Mouse (Mus musculus): ENCODE measurements around the gene Gdnf.

Gene Gdnf

DNA sequence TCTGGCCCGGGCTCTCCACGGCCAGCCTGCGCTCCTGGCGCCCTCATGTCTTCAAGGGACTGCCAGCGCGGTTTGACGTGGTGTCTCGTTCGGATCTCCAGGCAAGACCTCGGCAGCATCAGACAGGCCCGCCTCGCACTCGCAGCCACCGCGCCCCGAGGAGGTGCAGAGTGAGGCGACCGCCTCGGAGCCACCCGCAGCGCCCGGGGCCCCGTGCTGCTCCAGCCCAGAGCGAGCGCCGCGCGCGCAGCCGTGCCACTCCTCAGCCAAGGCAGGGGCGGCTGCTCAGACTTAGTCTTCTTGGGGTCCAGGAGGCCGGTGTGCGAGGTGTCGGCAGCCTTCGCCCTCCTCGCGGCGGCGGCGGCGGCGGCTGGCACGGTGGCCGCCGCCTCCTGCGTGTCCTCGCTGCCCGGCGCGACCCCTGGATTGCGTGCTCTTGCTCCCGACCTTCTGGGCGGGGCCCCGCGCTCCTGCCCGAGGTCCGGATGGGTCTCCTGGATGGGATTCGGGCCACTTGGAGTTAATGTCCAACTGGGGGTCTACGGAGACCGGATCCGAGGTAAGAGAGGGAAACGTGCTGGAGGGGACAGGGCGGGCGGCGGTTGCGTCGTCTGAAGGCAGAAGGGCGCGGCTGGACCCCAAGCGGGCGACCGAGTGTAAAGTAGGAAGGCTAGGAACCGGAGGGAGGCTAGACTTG, at the start of gene Gdnf:
Gene Gdnf, plus strand, starts transcription at position 291 of the 697 bp plus-strand sequence.
- in situ Hi-C loops (cut with MboI, MseI), result no loop called here

DNA sequence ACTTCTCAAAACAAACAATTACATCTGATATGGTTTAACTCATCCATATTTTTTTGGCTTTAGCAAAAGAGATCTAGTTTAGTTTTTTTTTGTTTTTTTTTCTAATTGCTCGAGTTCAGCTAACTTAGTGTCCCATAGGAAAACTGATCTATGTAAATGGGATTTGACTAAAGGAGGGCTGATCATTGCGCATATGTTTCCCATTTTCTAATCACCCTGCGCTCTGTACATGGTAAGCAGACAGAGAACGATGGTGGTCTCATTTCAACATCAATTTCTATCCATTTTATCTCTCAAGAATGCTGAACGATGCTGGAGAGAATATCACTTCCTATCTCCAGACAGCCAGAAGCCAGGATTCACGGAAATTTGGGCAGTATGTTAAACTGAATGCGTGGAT, 43.5 kb upstream of the Gdnf start:
- in situ Hi-C loops (cut with MboI, MseI), result no loop called here

DNA sequence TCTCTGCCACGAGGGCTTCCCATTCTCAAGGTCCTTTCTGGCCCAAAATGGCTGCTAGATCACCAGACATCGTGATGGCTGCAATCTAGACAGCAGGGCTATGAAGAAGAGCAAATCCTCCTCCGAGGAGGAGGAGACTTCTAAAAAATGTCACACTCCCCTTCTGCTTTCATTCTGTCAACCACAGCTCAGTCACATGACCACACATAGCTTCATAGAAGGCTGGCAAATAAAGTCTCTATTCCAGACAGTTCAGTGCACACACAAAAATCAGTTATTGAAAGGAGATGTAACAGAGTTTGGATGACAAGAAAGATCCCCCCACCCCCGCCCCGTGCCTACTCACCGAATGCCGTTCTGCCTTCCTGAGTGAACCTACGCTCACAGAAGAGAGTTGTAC, 37.7 kb upstream of the Gdnf start:
- in situ Hi-C loops (cut with MboI, MseI), result no loop called here

DNA sequence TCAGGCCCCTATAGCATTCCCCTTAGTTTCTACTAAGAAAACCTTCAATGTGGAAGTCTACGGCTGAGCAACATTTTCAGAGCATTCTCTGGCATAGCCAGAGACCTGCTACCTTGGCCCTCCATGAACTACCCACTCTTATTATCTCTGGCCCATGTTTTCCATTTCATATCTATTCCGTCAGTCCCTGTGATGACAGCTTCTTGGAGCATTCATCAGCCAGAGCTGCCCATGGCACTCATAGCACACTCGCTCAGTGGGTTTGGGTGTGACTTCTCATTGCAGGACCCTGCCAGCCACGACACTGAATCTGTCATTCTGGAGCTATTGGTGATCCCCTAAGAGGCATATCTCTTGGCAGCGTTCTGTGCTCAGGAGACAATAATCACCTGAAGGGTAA, 29.1 kb upstream of the Gdnf start:
- in situ Hi-C loops (cut with MboI, MseI), result no loop called here

DNA sequence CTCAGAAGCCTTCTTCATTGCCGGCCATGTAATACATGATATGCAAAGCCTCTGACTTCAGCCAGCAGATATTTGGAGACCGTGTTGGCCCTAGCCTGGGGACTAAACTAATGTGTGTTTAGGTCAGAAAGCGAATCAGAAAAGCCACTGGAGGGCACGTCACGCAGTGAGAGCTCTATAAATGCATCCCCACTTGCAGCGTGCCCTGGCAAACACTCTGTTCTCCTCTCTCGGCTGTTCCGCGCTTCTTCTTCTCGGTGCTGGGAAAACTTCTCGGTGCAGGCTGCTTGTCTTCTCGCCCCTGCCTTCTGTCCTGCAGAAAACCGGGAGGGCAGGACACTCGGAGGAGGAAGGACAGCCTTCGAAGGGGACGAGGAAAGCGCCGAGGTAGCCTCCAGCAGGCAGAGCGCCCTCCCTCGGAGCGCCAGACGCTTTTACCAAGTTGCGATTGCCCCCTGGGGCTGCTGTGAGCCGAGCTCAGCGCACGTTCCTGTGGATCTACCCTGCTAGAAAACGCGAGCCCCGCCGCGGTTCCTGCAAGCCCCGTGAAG, 730 bp upstream of the Gdnf start:
- in situ Hi-C loops (cut with MboI, MseI), result no loop called here

DNA sequence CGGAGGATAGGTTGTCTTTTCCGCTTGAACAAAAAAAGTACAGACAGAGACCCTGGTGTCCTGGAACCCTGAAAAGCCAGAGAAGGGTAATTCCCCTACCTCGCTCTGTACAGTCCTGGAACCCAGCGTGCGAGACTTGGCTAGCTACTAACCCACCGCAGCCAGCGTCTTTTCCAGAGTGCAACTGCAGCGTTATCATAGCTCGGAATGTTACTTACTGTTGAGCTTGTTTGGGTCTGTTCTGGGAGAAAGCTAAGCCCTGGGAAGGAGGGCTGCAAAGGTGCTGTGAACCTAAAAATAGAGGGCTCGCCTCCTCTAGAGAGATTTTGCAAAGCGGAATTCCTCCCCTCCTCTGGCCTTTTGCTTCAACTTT, 593 bp downstream of the Gdnf start:
- in situ Hi-C loops (cut with MboI, MseI), result no loop called here

DNA sequence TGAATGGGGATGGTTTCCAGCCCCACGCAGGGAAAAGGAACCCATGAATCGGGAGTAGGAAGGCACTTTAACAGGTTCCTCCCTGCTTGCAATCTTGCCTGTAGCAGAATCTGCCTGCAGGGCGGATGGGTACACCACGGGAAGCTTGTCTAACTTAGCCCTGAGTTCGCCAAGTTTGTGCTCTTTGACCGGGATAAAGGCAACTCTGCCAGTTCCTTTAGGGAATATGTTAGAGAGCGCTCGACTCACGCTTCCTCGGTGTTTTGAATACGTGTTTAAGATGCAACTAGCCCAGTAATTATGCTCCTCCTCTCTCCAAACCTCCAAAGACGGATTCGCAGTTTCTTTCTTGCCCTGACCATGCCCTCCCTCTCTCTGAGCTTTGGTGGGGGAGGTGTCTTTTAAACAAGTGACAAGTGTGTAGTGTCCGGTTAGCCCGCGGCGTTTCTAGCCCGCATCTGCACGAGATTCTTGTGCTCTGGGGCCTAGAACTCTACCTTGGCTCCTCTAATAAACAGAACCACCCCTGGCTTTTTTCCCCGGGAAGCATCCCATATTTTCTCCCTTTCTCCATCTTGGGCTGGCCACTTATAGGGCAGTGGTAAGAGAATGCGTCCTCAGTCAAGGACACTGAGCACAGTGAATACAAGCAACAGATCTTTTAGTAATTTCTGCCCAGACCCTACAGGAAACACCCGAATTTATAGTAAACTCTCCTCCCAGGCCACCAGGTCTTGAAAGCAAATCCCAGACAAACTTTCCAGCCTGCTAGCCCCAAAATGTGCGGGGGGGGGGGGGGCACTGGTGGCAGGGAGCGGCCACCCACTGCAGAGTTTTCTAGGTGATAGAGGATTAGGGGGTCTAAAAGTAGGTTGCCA, 1.4 kb downstream of the Gdnf start:
- in situ Hi-C loops (cut with MboI, MseI), result no loop called here

DNA sequence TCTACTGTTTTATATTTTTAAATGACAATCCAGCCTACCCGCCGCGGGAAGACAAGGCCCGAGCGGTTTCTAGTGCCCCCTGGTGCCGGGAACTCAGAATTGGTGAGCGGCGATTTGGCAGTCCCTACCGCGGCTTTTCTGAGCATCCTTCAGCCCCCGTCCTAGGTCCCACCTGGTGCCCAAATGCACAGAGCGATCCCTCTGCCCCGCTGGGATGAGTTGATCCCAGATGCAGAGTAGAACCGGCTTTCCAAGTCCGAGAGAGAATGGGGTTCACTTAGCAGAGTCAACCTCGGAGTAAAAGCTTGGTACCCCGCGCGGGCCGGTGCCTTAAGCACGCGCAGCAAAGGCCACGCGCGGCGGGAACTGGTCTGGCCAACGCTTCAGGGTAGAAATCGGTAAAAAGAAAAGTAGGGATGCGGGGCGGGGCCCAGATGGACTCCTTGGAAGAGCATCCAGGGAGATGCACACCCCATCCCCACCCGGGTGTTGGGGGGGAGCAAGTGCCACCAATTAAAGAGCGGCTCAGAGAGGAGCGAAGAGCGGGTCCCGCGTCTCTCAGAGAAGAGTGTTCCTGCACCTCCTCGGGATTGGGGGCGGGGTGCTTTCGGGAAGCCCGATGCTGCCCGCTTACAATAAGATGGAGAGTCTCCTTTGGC, 2.4 kb downstream of the Gdnf start:
- in situ Hi-C loops (cut with MboI, MseI), result no loop called here

DNA sequence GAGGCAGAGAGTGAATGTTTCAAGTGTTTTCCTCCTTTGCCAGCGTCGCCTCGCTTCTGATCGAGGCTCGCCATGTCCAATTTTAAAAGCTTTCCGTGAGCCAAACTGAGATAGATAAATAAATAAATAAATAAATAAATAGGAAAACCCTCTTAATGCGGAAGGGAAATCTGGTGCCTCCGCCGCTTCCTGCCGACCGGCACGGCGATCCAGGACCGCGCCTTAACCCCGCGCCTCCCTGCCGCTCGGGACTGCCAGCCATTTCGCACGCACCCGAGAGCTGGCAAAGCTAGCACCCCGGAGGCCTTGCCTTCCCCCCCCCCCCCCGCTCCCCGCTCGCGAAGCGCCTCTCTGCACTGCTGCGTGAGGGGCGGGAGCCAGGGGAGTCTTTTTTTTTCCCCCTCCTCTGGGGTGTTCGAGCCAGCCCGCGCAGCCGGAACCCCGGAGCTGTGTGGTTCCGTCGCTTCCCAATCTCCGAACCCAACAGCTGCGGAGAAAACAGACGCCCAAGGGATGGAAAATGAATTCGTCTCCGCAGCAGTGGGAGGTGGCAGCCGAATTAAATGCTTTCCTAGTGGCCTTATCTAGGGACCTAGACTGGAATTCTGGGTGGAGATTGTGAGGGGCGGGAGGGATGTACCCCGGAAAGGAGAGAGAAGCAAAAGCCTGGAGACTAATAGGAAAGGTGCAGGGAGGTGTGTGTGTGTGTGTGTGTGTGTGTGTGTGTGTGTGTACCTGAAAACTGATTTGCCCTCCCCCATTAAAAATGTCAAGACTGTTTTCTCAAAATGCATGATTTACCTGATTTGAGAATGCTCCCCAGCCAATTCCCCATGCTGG, 3.1 kb downstream of the Gdnf start:
- in situ Hi-C loops (cut with MboI, MseI), result no loop called here

DNA sequence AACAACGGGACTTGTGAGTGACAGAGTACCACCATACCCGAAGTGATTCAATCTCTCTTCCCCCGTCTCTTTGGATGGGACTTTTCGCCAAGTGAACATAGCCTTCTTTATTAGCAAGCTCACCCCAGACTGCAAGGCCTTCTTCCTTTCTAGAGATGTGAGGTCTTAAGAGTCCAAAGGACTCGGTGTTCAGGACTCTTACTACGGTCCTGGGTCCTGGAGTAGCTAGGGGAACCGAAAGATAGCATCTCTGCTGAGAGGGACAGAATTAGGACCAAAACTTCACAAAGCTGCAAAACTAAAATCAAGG, 3.7 kb downstream of the Gdnf start:
- in situ Hi-C loops (cut with MboI, MseI), result no loop called here

DNA sequence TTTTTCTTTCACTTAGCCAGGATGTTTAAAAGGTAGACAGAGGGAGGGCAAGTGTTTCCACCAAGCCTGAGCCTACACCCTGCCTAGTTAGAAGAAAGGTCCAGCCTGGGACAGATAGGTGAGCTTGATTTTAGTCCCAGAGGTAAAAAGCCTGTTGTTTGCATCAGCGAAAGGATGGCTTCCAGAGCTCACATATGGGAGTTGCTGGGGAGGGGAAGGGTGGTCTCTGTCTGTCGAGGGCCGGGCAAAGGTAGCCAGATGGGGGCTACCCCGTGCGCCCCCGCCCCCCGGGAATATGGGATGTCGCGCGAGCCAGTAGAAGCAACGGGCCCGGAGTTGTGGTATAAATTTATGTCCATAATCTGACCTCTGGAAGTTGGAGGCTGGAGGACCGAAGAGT, 4.3 kb downstream of the Gdnf start:
- in situ Hi-C loops (cut with MboI, MseI), result no loop called here

DNA sequence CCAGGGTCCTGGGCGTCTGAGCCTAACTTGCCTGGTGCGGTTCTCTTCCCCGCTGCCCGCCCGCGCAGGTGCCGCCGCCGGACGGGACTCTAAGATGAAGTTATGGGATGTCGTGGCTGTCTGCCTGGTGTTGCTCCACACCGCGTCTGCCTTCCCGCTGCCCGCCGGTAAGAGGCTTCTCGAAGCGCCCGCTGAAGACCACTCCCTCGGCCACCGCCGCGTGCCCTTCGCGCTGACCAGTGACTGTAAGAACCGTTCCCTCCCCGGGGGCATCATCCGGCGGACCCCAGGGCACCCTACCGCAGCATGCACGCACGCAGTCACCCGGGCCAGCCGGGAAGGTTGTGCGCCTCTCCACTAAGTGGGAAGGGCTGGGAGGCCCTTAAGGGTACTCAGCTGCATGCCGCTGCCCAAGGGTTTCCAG, 4.9 kb downstream of the Gdnf start:
- in situ Hi-C loops (cut with MboI, MseI), result no loop called here

DNA sequence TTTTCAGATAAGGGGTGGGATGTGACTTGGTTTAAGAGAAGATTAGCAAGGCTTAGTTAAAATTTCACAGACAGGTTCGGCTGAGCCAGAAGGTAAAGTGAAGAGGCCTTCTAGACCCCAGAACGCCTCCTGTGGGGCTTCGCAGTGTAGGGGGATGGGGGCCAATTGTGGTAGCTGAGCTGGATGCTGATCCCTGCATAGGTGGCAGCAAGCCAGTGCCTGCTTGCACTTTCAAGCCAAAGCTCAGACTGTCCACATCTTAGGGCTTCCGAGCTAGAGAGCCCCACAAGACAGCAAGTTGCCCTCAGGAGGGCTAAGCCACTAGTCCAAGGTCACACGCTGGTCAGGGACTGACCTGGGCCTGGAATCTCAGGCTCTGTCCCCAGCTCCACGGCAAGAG, 13.2 kb downstream of the Gdnf start:
- in situ Hi-C loops (cut with MboI, MseI), result no loop called here

DNA sequence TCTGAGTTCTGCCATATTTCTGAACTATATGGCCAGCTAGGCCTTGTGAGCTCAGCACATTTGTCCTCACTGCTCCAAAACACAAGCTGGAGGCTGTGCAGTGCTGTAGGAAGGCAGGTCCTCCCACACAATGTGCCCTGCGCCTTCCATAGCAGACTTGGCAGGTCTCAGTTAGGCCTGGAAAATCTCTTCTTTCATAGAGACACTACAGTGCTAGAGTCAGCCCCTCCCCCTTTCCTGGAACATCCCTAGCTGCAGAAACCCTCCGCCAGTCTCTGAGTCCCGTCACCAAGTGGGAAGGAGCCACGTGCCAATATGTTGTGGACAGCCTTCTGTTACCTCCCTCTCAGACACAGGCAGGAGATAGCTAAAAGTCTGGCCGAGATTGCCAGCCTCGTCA, 14.9 kb downstream of the Gdnf start:
- in situ Hi-C loops (cut with MboI, MseI), result no loop called here

DNA sequence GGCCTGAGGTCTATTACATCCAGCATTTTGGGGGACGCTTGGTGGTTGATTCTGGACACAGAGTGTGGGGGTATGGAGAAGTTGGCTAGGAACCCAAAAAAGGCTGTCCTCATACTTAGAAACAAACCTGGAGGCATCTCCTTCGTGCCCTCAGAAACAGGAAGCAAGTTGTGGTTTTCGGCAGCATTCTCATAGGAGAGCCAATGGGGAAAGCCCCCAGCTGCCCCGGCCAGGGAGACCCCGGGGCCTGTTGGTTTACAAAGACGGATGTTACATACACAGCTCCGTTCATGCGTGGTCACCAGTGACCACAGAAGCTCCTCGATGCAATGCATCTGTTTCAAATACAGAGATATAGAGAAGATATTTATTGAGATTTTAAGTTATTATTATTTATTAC, 24.8 kb downstream of the Gdnf start:
- in situ Hi-C loops (cut with MboI, MseI), result no loop called here

DNA sequence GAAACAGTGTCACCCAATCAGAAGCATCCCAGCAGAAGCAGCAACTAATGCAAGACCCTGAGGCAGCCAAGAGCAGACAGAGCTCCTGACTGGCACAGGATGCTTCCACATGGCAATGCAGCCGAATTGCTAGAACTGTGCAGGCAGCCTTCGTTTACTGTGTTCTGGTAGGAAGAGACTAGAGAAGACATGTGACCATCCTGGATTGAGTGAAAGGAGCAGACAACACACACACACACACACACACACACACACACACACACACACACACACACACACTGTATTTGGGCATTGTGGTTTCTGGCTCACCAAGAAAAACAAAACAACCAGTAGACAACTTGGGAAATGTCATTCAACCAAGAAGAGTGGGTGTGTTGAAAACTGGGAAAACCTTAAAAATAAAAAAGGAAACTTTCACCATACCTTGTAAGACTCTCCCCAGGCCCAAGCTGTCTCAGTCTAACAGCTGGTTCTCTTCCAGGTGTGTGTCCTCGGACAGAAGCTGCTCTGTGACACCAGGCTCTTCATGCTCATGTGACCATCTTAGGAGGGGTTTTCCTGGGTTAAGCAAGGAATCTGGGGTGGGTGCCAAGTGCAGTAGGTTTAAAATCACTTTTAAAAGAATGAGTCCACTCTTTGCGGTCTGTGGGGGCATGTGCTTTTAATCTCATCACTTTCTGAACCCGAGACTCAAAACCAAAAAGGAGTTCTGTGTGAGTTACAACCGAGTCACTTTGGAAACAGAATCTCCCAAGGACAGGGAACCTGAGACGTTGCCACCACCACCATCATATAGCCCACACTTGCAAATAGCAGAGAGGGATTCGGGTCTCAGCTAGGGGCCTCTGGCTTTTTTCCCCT, 27.6 kb downstream of the Gdnf start:
- in situ Hi-C loops (cut with MboI, MseI), result no loop called here

DNA sequence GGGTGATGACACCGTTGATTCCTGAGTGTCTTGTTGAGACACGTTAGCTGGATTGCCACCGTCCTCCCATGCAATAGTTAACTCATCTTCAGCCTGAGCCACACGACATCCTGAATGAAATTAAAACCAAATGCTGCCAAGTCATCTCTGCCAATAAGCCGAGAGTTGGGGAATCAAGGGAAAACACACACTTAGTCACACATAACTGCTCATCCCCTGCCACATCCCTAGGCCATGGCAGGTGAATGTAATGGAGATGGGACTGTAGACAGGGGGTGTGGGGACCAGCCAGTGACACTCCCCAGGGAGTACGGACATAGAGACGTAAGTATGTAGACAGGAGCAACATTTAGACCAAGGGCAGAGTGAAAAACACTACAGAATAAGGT, 28.3 kb downstream of the Gdnf start:
- in situ Hi-C loops (cut with MboI, MseI), result no loop called here

DNA sequence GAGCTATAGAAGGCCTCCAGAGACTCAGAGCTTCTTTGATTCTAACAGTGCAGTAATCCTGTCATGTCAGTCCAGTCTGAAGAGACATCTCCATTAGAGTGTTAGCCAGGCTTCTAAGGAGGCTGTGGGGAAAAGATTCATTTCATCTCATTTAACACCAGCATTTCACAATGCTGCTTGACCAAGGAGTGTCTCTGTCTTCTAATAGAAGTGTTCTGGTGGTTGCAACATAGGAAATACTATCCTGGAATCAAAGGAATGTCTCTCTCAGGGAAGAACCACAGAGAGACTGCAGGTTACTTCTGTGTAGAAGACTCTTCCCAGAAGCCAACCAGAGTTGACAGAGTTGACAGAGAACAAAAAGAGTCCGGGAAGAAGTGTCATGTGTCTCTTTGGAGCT, 31.0 kb downstream of the Gdnf start:
- in situ Hi-C loops (cut with MboI, MseI), result no loop called here

DNA sequence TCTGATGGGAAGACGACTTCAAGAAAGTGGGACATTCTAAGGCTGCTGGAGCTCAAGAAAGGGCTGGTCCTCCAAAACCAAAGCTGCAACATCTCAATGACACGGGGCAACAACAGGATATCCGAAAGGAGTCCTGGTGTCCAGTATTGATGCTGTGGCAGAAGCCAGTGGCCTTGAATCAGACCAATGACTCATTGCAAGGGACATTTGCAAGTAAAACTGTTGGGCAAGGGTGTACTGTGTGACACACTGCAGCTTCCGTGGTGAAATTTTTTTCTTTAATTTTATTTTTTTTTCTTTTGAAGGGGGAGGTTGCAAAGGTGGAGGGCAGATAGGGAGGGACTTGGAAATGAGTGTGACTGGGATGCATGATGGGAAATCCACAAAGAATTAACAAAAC, 31.8 kb downstream of the Gdnf start:
- in situ Hi-C loops (cut with MboI, MseI), result no loop called here

DNA sequence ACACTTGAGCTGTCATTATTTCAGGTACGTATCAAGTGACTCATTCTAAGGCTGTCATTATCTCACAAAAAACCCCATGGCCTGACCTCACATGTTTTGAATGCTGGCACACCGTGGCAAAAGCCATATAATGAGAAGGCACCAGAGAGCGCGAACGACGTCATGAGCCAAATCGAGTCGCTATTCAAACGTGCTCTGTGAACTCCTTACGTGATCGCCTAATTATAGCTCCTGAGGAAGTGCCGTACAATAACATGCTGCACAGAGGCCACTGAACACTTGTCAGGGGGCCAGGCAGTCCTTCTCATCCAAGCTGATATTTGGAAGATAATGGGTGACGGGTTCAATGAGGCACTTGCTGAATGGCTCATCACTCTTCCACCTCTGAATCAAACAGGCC, 46.8 kb downstream of the Gdnf start:
- in situ Hi-C loops (cut with MboI, MseI), result no loop called here

DNA sequence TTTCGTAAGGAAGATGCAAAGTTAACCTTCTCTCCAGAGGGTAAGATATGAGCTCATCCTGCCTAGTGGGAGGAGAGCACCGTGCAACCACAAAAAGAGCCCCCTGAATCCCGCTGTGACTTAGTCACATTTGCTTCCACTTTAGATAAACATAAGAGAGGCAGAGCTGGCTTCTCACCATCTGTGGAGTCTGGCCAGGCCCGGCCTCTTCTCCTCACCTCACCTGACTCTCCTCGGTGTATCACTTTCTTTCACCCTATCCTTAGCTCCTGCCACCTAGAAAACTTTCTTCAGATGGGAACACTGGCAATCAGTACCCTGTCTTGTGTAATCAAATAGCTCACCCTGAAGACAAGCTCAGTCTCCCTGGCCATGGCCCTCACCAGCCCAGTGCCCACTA, 48.2 kb downstream of the Gdnf start:
- in situ Hi-C loops (cut with MboI, MseI), result no loop called here
